Mouse (Mus musculus) urinary bladder, postnatal 10 days (tissue): Measurements from ENCODE around the gene Ephb1.

ENCODE experiments used
- DNase-seq: peaks from one replicate; pipeline ENCODE4 v3.0.0; 2022; ENCODE audit warnings: low spot score

The Ephb1 gene

GRCm38 (mm10) chr9:101986910-101987309, 367.6 kb downstream of the Ephb1 start:
- no peak for DNase-seq

GRCm38 (mm10) chr9:101982378-101982777, 372.1 kb downstream of the Ephb1 start:
- no peak for DNase-seq

- DNase-seq: no peak
These were observed 373.3 kb downstream of the Ephb1 start for GRCm38 (mm10) chr9:101981161-101981560.

- no peak for DNase-seq
These were observed 377.5 kb downstream of the Ephb1 start for GRCm38 (mm10) chr9:101976884-101977465.

DNA sequence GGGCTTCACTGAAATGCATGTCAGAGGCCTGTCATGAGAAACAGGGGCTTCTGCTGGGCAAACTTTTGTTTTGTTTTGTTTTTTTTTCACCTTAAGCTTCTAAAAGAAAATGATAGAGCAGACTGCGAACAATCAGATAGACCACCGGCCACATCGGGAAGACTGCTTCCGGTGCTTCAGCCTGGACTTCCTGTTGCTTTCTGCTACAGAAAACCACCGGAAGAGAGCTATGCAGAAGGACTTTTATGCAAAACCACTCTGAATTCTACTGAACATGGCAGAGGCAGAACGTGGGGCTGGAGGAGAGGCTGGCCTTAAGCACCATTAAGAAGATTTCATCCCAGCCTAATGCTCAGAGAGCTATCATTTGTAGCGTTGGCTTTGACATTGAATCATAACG, 382.2 kb downstream of the Ephb1 start:
- no peak for DNase-seq

DNA sequence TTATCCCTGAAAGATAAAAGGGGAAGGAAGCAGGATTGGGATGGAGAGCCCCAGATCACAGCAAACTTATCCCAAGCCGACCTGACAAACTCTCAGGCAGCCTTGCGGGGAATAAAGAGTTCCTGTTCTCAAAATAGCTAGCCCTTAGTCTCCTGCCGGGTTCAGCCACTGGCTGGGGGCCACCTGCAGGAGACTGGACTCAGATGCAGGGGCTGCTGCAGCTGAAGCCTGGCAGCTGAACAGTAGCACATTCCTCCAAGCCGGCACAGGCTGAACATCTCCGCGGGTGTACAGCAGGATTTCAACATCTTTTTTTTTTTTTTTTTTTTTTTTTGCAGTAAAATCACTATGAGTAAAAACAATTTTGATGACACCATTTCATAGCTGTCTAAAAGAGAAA, 382.7 kb downstream of the Ephb1 start:
- DNase-seq: no peak

GRCm38 (mm10) chr9:101956228-101956627, 398.3 kb downstream of the Ephb1 start:
- DNase-seq: no peak

DNA sequence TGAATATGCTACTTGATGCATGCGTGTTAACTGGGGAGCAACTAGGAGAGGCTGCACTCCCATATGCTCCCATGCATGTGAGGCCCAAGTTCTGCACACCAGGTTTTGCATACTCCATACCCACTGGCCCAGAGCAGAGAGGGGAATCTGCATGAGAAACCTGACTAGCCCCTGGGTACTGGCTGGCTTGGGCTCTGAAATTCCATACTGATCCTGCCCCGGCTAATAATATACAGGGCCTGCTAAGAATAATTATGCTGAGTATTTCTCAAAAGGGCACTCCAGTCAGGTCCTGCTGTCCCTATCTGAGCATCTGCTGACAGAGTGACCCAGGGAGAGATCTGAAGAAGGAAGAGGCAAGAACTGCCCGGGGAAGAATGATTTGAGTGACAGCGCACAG, 400.0 kb downstream of the Ephb1 start:
- DNase-seq: no peak

- DNase-seq: no peak
These were observed 404.4 kb downstream of the Ephb1 start for GRCm38 (mm10) chr9:101950101-101950500.

DNA sequence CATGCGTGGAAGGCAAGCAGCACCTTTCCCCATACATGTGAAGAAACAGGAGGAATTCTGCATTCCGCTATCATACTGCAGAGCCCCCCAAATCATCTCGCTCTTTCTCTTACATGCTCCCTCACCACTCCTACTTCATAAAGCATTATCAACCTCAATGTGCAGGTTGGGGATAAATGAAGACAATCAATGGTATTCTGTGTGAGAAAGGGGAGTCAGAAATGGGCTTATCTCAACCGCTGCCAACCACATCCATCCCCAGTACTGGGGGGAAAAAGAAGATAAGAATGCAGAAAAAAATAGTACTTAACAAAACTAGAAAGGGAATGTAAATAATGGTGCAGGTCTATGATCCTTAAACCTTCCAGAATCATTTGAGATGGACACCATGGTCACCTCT, 408.7 kb downstream of the Ephb1 start:
- no peak for DNase-seq

DNA sequence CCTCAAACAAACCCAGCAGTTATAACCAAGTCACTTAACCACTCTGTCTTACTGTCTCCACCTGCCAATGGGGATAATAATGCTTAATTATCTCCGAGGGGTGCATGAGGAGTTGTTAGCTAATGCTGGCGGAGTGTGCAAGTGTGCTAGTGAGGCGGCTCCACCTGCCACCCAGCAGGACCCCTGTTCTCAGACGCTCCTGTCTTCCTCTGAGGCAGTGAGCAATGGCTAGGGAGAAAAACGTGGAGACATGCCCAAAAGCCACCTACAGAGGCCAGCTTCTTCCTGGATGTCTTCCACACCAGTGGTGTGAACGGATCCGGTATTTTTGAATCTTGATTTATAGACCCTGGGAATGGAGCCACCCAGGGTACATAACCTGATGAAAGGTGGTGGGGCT, 409.2 kb downstream of the Ephb1 start:
- DNase-seq: no peak

- no peak for DNase-seq
These were observed 412.3 kb downstream of the Ephb1 start for GRCm38 (mm10) chr9:101942058-101942669.

- DNase-seq: no peak
These were observed 414.3 kb downstream of the Ephb1 start for GRCm38 (mm10) chr9:101940182-101940581.

GRCm38 (mm10) chr9:101939006-101939405, 415.5 kb downstream of the Ephb1 start:
- no peak for DNase-seq

GRCm38 (mm10) chr9:101938066-101938465, 416.4 kb downstream of the Ephb1 start:
- DNase-seq: no peak

- no peak for DNase-seq
These were observed 419.6 kb downstream of the Ephb1 start for GRCm38 (mm10) chr9:101934887-101935286.

DNA sequence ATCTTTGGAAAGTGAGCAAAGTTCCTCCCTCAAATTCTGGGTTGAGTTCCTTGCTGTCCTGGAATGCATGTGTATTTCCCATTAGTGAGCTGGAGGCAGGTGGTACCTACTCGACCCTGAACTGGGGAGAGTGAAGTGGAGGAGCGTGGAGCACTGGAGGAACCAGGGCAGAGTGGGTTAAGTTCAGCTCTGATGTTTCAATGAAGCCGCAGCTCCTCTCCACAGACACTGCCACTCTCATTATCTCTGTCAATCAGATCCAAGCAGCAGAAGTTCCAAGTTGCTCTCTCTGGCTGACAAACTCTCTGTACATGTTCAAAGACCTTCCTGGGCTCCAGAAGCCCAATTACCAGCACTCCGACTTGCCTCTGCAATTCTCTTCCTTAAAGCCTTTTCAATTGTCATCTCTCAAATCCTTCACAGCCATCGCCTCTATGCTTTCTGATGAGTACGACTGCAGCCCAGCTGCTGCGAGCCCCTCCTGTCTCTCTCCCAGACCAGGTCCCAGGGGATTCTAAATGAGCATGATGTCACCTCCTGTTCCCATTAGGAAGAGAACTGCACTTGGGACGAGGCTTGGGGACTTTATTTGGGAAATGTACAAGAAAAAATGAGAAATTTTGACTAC, 420.4 kb downstream of the Ephb1 start:
- no peak for DNase-seq

GRCm38 (mm10) chr9:101924829-101925228, 429.7 kb downstream of the Ephb1 start:
- no peak for DNase-seq

- DNase-seq: no peak
These were observed 431.6 kb downstream of the Ephb1 start for GRCm38 (mm10) chr9:101922846-101923245.

GRCm38 (mm10) chr9:101919324-101919723, 435.2 kb downstream of the Ephb1 start:
- DNase-seq: no peak

- no peak for DNase-seq
These were observed 435.7 kb downstream of the Ephb1 start for GRCm38 (mm10) chr9:101918771-101919170.

GRCm38 (mm10) chr9:101915082-101915481, 439.4 kb downstream of the Ephb1 start:
- no peak for DNase-seq

DNA sequence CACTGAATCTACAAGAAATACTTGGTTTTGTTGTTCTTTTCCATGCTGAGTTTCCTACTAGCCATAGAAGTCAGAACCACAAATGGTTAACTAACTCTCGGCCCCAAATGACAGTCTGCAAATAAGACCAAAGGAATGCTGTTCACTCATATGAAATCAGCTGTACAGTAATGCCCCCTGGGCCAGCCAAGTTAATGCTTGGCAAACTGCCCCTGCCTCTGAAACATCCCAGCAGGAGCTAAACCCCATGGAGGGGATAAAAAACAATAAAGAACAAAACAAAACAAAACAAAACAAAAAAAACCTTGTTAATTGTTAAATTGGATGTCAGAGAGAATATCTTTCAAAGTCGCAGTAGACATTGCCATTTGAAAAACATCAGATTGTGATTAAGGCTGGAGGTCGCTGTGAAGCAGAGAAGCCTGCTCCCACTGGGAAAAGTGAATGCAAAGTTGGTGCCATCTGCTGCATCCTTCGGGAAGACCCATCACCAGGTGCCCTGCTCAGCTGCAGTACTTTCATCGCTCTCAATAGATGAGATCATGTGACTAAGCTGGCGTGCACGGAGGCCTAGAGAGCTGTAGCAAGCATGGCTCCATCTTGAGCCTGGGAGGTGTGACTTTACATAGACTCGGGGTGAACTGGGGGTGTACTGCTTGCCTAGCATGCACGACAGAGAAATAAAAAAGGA, 443.2 kb downstream of the Ephb1 start:
- no peak for DNase-seq
